Mouse (Mus musculus) T-cell, adult 2 months (primary cell): ENCODE data around the gene Glrx2.

ENCODE experiments used
- DNase-seq: peaks from one replicate; pipeline ENCODE4 v3.0.0; 2022; ENCODE audit warnings: low spot score

The Glrx2 gene

GRCm38 (mm10) chr1:143742186-143742585 lies 26.0 kb downstream of the Glrx2 start:
- no peak for DNase-seq

GRCm38 (mm10) chr1:143745871-143746270 lies 29.7 kb downstream of the Glrx2 start:
- DNase-seq = no peak

- no peak for DNase-seq
Measured at GRCm38 (mm10) chr1:143762159-143762558, 46.0 kb downstream of the Glrx2 start.

- no peak for DNase-seq
Measured at GRCm38 (mm10) chr1:143764443-143764842, 48.3 kb downstream of the Glrx2 start.

GRCm38 (mm10) chr1:143765801-143766200 lies 49.7 kb downstream of the Glrx2 start:
- no peak for DNase-seq

- DNase-seq = no peak
Measured at GRCm38 (mm10) chr1:143766238-143766637, 50.1 kb downstream of the Glrx2 start.

- DNase-seq = no peak
Measured at GRCm38 (mm10) chr1:143770444-143771109, 54.4 kb downstream of the Glrx2 start.

- no peak for DNase-seq
Measured at GRCm38 (mm10) chr1:143773082-143773481, 56.9 kb downstream of the Glrx2 start.

- no peak for DNase-seq
Measured at GRCm38 (mm10) chr1:143773909-143774308, 57.8 kb downstream of the Glrx2 start.

GRCm38 (mm10) chr1:143776446-143777411 lies 60.6 kb downstream of the Glrx2 start, which contains the start of the genes Trove2 and Uchl5:
TSS of gene Trove2 (minus strand) at chr1:143777068.
TSS of gene Uchl5 (plus strand) at chr1:143777272.
- DNase-seq = peak; percentile 97

- no peak for DNase-seq
Measured at GRCm38 (mm10) chr1:143777558-143778218, 61.5 kb downstream of the Glrx2 start.

GRCm38 (mm10) chr1:143788584-143789227 lies 72.6 kb downstream of the Glrx2 start:
- DNase-seq = peak; percentile 46
